Mouse (Mus musculus): ENCODE data around the gene Ccpg1os.

The Ccpg1os gene

GRCm38 (mm10) chr9:72985250-72986220, at the start of gene Ccpg1os, which contains the start of gene Ccpg1:
Gene Ccpg1os, minus strand, starts transcription at chr9:72985382.
Gene Ccpg1, plus strand, starts transcription at chr9:72985429.
- DNase-seq, result peak; percentile 93

DNA sequence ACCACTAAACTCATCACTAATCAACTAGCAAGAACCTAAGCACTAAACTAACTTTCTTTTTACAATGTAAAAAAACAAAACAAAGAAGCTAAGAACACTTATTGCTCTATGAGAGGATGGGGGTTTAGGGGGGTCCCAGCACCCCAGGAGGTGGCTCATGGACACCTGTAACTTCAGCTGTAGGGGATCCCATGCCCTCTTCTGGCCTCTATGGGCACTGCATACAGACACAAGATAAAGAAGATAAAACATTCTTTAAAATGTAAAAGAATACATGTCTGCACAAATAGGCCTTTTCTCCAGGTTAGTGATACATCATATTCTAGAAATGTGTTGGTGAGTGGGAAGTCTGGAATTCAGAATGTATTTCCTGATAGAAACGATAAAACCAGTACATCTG, 48.2 kb upstream of the Ccpg1os start:
- no peak for DNase-seq

- no peak for DNase-seq
Observed at GRCm38 (mm10) chr9:73031421-73031820, 46.2 kb upstream of the Ccpg1os start.

GRCm38 (mm10) chr9:73030443-73030842, 45.3 kb upstream of the Ccpg1os start:
- DNase-seq, result no peak

- peak; percentile 26 for DNase-seq
Observed at GRCm38 (mm10) chr9:73025818-73026636, 40.8 kb upstream of the Ccpg1os start.

DNA sequence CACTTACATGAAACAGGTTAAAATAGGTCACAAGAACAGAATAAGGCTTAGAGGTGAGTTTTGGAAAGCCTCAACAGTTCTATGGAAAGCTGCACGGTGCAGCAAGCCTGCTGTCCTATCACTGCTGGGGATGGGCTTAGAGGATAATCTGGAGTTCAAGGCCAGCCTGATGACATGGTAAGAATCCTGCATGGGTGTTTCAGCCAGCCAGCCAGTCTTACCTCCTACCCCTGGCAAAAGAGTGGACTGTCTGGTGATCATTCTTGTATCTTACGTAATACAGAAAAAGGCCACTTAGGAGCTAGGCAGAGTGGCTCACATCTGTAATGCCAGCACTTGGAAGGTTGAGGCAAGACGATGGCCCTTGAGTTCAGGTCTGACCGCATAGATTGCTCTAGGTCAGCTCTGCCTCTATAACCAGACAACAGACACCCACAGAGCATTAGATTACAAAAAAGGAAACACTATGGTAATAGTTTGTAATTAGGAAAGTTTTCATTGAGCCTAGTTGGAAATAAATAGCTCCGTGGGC, 35.5 kb upstream of the Ccpg1os start:
- no peak for DNase-seq

GRCm38 (mm10) chr9:73019841-73020240, 34.7 kb upstream of the Ccpg1os start:
- DNase-seq, result no peak

DNA sequence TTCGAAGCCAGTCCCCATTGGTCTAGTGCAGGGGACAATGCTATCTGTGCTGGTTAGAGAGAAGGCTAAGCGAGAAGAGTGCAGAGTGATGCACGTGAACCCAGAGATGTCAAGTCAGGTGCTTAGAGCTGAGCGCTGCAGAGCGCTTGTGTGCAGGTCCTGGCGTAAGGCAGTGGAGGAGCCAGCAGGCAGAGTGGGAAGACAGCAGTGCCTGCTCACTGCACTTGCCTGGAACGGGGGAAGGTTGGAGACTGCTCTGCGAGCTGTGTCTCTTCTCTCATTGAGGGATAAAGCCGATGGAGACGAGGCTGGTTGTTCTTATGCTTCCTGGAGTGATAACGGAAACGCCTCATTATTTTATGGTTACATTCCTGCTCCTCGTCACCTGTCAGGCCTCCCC, 29.5 kb upstream of the Ccpg1os start:
- no peak for DNase-seq

DNA sequence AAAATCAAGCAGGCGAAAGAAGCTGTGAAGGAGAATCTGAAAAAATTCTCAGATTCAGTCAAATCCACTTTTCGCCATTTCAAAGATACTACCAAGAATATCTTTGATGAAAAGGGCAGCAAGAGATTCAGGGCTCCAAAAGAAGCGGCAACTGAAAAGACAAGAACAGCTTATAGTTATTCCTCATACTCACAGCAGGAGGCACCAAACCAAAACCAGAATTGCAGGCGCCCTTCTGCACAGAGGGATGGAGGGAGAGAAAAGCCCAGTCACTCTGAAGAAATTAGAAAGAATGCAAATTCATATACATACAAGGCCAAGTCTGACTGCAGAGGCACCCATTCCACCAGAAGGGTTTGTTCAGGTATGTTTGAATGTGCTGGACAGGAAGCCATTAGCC, 27.4 kb upstream of the Ccpg1os start:
- no peak for DNase-seq

- DNase-seq, result no peak
Observed at GRCm38 (mm10) chr9:73008384-73008783, 23.2 kb upstream of the Ccpg1os start.

- DNase-seq, result no peak
Observed at GRCm38 (mm10) chr9:73006175-73006574, 21.0 kb upstream of the Ccpg1os start.

GRCm38 (mm10) chr9:73005106-73005505, 19.9 kb upstream of the Ccpg1os start:
- DNase-seq, result no peak

DNA sequence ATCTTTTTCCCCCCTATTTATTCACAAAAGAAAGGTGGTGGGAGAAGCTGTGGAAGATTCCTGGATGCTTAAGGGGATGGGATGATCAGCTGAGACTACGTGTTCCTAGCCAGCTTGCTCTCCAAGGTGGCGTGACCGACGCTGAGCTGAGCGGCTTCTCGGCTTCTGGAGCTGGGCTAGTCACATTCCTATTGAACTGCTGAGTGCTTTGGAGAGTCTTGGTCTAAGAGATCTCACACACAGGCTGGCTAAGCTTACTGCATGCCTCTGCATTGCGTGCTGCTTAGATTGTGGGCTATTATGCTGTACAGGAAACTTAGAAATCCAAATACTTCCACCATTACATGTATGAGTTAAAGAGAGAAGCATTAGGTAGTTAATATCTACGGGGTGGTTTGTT, 18.9 kb upstream of the Ccpg1os start:
- DNase-seq, result no peak

DNA sequence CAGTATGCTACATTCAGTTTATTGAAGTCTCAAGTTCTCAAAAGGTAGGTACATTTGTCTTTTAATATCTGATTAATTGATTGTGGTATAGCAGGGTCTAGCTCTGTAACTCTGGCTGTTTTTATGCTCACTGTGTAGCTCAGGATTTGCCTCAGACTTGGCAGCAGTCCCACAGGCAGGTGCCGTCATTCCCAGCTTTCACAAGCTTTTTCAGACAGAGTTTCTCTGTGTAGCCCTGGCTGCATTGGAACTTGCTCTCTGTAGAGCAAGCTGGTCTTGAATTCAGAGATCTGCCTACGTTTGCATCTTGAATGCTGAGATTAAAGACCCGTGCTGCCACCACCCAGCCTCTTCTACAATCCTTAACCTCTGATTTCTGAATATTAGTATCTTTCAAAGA, 17.0 kb upstream of the Ccpg1os start:
- no peak for DNase-seq

DNA sequence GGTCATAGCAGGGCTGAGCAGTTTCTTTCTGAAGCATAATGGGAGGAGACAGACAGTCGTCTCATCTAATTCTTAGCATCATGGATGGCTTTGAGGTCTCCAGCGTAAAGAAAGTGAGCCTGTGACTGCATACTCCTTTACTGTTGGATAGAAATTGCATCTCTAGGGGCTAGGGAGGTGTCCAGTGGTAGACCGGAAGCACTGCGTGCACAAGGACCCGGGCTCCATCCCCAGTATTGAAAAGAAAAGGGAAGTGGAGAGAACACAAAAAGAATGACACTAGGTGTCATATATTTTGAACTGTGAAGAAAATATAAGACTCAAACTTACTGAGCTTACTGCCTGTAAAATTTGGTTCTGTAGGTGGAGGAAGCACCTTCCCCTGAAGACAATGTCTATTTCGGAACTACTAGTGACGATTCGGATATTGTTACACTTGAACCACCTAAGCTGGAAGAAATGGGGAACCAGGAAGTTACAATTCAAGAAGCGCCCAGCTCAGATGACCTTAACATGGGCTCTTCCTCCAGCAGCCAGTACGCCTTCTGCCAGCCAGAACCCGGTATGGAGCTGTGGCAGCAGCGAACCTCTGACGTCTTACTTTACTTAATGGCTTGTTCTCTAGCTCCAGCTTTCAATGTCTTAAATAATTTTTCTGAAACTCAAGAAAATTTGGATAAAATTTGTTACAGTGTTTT, 16.3 kb upstream of the Ccpg1os start:
- no peak for DNase-seq

GRCm38 (mm10) chr9:73000487-73000886, 15.3 kb upstream of the Ccpg1os start:
- no peak for DNase-seq

- DNase-seq, result no peak
Observed at GRCm38 (mm10) chr9:72996806-72997205, 11.6 kb upstream of the Ccpg1os start.

DNA sequence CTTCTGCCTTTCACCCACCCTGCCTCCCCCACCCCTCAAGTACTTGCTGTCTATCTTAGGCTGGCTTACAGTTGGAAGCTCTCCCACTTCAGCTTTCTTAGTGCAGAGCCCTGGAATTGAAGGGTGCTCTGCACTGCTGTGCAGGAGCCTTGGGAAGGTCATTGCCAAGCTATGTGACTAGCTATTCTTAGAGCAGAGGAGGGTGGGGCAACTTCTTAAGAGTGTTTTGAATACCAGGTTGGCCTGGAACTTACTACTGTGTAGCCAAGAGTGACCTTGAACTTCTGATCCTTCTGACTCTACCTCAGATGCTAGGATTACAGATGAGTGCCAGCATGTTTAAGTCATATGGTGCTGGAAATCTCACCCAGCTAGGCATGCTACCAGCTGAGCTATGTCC, 11.0 kb upstream of the Ccpg1os start:
- no peak for DNase-seq

- no peak for DNase-seq
Observed at GRCm38 (mm10) chr9:72992576-72992975, 7.4 kb upstream of the Ccpg1os start.

DNA sequence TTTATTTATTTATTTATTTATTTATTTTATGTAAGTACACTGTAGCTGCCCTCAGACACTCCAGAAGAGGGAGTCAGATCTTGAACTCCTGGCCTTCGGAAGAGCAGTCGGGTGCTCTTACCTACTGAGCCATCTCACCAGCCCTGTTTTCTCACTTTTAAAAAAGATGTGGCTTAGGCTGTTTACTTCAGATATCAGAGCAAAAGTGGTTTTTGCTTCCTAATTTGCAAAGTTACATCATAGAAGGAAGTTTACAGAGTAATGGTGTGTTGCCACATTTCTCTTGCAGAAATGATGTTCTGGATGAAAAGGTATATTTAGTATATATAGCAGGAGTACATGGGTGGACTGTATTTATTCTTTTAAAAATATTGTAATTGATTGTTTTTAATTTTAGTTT, 6.2 kb upstream of the Ccpg1os start:
- DNase-seq, result no peak

GRCm38 (mm10) chr9:72988706-72989105, 3.5 kb upstream of the Ccpg1os start:
- no peak for DNase-seq

DNA sequence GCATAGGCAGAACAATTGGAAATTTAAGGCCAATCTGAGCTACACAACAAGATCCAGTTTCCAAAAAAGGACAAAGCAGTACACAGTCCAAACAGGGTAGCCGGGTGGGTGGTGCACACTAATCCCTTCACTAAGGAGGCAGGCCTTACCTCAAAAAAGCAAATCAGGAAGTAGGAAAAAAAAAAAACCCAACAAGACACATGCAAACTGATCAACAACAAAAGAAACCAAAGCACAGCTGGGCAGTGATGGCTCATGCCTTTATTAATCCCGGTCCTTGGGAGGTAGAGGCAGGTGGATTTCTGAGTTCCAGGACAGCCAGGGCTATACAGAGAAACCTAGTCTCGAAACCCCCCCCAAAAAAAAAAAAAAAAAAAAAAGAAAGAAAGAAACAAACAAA, 2.5 kb upstream of the Ccpg1os start:
- no peak for DNase-seq

DNA sequence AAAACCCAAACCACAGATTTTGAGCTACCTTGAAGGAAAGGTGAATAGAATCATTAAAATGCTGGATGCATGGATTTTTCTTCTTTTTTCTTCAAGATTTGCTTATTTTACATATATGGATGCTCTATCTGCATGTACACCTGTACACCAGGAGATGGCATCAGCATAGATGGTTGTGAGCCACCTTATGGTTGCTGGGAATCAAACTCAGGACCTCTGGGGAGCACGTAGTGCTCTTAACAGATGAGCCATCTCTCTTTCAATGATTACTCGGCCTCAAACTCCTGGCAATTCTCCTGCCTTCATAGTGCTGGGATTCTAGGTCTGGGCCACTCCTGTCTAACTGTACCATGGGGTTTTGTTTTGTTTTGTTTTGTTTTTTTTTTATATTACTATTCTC, 2.1 kb downstream of the Ccpg1os start:
- DNase-seq, result no peak
